Mouse (Mus musculus) CD4-positive naive resting alpha-beta T cell, adult 76 days (primary cell): ENCODE measurements around the gene Il10. TPM values are rescaled to one million over a fixed set of nuclear protein-coding genes. Genes with fewer than 3 reads are reported as not detected.

Source experiments
- total RNA-seq: library from RNA; stranded (reverse); gene quantifications from one replicate; pipeline ENCODE4 v1.2.4, GENCODE M21; 2023

Gene Il10
- 1.2 TPM for total RNA-seq

DNA sequence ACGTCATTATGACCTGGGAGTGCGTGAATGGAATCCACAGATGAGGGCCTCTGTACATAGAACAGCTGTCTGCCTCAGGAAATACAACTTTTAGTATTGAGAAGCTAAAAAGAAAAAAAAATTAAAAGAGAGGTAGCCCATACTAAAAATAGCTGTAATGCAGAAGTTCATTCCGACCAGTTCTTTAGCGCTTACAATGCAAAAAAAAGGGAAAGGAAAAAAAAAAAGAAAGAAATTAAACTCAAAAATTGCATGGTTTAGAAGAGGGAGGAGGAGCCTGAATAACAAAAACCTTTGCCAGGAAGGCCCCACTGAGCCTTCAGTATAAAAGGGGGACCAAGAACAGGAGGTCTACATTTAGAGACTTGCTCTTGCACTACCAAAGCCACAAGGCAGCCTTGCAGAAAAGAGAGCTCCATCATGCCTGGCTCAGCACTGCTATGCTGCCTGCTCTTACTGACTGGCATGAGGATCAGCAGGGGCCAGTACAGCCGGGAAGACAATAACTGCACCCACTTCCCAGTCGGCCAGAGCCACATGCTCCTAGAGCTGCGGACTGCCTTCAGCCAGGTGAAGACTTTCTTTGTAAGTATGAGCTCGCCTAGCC, at the start of gene Il10:
Gene Il10, plus strand, starts transcription at position 354 of the 607 bp plus-strand sequence.

Other genes with a start within 250 kb of the Il10 start
- gene Fcamr, start 218.9 kb upstream of the Il10 start, total RNA-seq = not detected
- gene Pigr, start 193.2 kb upstream of the Il10 start, total RNA-seq = 0.15 TPM
- gene Fcmr, start 154.2 kb upstream of the Il10 start, total RNA-seq = 57.6 TPM
- not detected for gene Il24, start 132.4 kb upstream of the Il10 start, total RNA-seq
- not detected for gene Il20, start 108.4 kb upstream of the Il10 start, total RNA-seq
- not detected for gene Il19, start 79.7 kb upstream of the Il10 start, total RNA-seq
- gene Mapkapk2, start 78.0 kb downstream of the Il10 start, total RNA-seq = 72.0 TPM
- 2.0 TPM for gene Dyrk3, start 118.5 kb downstream of the Il10 start, total RNA-seq
- 26.7 TPM for gene Eif2d, start 133.3 kb downstream of the Il10 start, total RNA-seq
- 154 TPM for gene Rassf5, start 225.4 kb downstream of the Il10 start, total RNA-seq